Mouse (Mus musculus): ENCODE measurements around the gene S100a3. TPM values are rescaled to one million over a fixed set of nuclear protein-coding genes. Genes with fewer than 3 reads are reported as not detected.

S100a3 gene
- polyA plus RNA-seq, 1 experiment from 2014 or later = not detected

DNA sequence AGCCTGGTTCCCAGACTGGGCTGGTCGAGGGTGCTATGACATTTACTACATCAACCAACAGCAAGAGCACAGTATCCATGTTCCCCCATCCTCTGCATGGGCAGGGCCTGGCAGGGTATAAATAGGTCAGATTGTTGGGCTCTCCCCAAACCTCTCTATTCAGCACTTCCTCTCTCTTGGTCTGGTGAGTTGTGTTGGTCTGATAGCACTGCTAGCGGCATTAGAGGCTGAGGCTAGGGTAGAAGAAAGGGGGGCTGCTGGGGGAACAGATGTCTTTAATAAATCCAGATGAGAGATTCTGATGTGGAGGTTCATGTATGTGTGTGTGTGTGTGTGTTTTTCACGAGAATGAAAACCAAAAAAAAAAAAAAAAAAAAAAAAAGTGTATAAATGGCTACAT, 43.2 kb downstream of the S100a3 start, which contains the start of gene S100a4:
S100a4 (plus strand) TSS at position 149 of the 400 bp plus-strand sequence.
- no peaks in the 10 kb centered on the region; the same call in 1 of the 2 replicates for H3K4me1 ChIP-seq (ENCODE audit: control insufficient read depth, insufficient read depth, low read length)
- ATAC-seq = no peak
- H3K27ac ChIP-seq (ENCODE audit: low read length) = no peak within 1 kb of the TSS
- H3K9me3 ChIP-seq (replicated peaks; ENCODE audit: control insufficient read depth, low read length, poor library complexity, severe bottlenecking) = no peaks in the 10 kb centered on the region
- no peak within 1 kb of the TSS for H3K4me3 ChIP-seq (ENCODE audit: low read depth, low read length)
- no peak within 1 kb of the TSS for H3K4me2 ChIP-seq (ENCODE audit: low read length)
- no peaks in the 10 kb centered on the region for H3K27me3 ChIP-seq (ENCODE audit: control insufficient read depth, insufficient read depth, low read depth, low read length)
- H3K36me3 ChIP-seq (ENCODE audit: control insufficient read depth, insufficient read depth, low read length) = no peaks in the 10 kb centered on the region
- WGBS = 85% methylated on average over 3 of the region's 3 CpGs
- H3K9ac ChIP-seq (ENCODE audit: low read depth, low read length) = no peak within 1 kb of the TSS

DNA sequence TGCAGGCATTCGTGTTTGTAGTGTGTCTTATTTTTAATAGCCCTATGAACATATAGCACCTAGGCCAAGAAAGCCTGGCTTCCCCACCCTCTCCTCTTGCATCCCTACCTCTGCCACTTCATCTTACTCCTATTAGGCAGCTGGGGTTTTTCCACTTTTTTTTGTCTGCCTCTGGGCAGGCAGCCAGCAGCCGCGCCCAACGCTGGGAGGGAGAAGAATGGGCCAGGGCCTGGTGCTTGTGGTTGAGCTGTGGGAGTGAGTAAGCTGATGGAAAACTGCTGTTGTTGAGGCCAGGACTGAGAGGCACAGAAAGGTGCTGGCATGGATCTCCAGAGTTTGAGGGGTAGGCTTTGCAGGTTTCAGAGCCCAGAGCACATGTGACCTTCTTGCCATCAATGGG, 44.0 kb downstream of the S100a3 start:
- WGBS = 62% methylated on average over 4 of the region's 4 CpGs
- H3K27ac ChIP-seq (ENCODE audit: low read length) = no peak overlapping the region
- ATAC-seq = no peak; the same call in 1 of the 2 replicates

GRCm38 (mm10) chr3:90605049-90605448, 44.7 kb downstream of the S100a3 start:
- no peak overlapping the region for H3K4me3 ChIP-seq (ENCODE audit: low read depth, low read length)
- WGBS = 82% methylated on average over 3 of the region's 3 CpGs
- no peak overlapping the region for H3K27ac ChIP-seq (ENCODE audit: low read length)
- H3K4me2 ChIP-seq (ENCODE audit: low read length) = no peak overlapping the region
- H3K9me3 ChIP-seq (replicated peaks; ENCODE audit: control insufficient read depth, low read length, poor library complexity, severe bottlenecking) = no peaks in the 10 kb centered on the region
- ATAC-seq = no peak
- no peaks in the 10 kb centered on the region for H3K27me3 ChIP-seq (ENCODE audit: control insufficient read depth, insufficient read depth, low read depth, low read length)
- no peaks in the 10 kb centered on the region for H3K36me3 ChIP-seq (ENCODE audit: control insufficient read depth, insufficient read depth, low read length)
- H3K4me1 ChIP-seq (ENCODE audit: control insufficient read depth, insufficient read depth, low read length) = no peaks in the 10 kb centered on the region; the same call in 1 of the 2 replicates
- H3K9ac ChIP-seq (ENCODE audit: low read depth, low read length) = no peak overlapping the region

More for the DNA sequence above, 44.0 kb downstream of the S100a3 start:
- Histone ChIP-seq H3K4me2 (ENCODE audit: low read length) (no peak overlapping the region), H3K9ac (ENCODE audit: low read depth, low read length) (no peak overlapping the region), H3K4me3 (ENCODE audit: low read depth, low read length) (no peak overlapping the region), H3K4me1 (ENCODE audit: control insufficient read depth, insufficient read depth, low read length) (no peaks in the 10 kb centered on the region; the same call in 1 of the 2 replicates), H3K9me3 (replicated peaks; ENCODE audit: control insufficient read depth, low read length, poor library complexity, severe bottlenecking) (no peaks in the 10 kb centered on the region), H3K27me3 (ENCODE audit: control insufficient read depth, insufficient read depth, low read depth, low read length) (no peaks in the 10 kb centered on the region), H3K36me3 (ENCODE audit: control insufficient read depth, insufficient read depth, low read length) (no peaks in the 10 kb centered on the region)

- no peaks in the 10 kb centered on the region for H3K36me3 ChIP-seq (ENCODE audit: control insufficient read depth, insufficient read depth, low read length)
- no peaks in the 10 kb centered on the region for H3K9me3 ChIP-seq (replicated peaks; ENCODE audit: control insufficient read depth, low read length, poor library complexity, severe bottlenecking)
- H3K9ac ChIP-seq (ENCODE audit: low read depth, low read length) = no peak overlapping the region
- H3K4me3 ChIP-seq (ENCODE audit: low read depth, low read length) = no peak overlapping the region
- no peak overlapping the region for H3K27ac ChIP-seq (ENCODE audit: low read length)
- no peaks in the 10 kb centered on the region for H3K27me3 ChIP-seq (ENCODE audit: control insufficient read depth, insufficient read depth, low read depth, low read length)
- no peak overlapping the region for H3K4me2 ChIP-seq (ENCODE audit: low read length)
- ATAC-seq = no peak
- WGBS = 97% methylated on average over 2 of the region's 2 CpGs
- H3K4me1 ChIP-seq (ENCODE audit: control insufficient read depth, insufficient read depth, low read length) = no peaks in the 10 kb centered on the region; the same call in 1 of the 2 replicates
Observed at GRCm38 (mm10) chr3:90605736-90606135, 45.4 kb downstream of the S100a3 start.

DNA sequence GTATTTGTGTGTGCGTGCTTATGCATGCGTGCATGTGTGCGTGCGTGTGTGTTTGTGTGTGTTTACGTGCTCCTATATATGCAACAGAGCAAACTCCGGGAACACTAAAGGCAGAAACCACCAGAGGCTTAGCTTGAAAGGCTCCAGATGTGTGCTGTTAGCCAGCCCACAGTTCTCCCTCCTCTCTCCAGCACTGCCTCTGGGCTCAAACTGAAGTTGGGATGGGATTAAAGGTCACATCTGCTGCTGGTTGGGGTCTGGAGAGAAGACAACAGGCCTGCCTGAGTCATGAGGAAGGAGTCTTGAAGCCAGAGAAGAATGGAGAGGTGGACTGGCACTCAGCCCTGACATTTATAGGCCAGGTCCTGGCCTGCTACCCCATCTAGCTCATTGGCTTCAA, 45.8 kb downstream of the S100a3 start:
- no peaks in the 10 kb centered on the region; the same call in 1 of the 2 replicates for H3K4me1 ChIP-seq (ENCODE audit: control insufficient read depth, insufficient read depth, low read length)
- H3K36me3 ChIP-seq (ENCODE audit: control insufficient read depth, insufficient read depth, low read length) = no peaks in the 10 kb centered on the region
- no peaks in the 10 kb centered on the region for H3K27me3 ChIP-seq (ENCODE audit: control insufficient read depth, insufficient read depth, low read depth, low read length)
- no peak overlapping the region for H3K4me3 ChIP-seq (ENCODE audit: low read depth, low read length)
- ATAC-seq = no peak
- WGBS = 93% methylated on average over 6 of the region's 6 CpGs
- no peaks in the 10 kb centered on the region for H3K9me3 ChIP-seq (replicated peaks; ENCODE audit: control insufficient read depth, low read length, poor library complexity, severe bottlenecking)
- no peak overlapping the region for H3K4me2 ChIP-seq (ENCODE audit: low read length)
- no peak overlapping the region for H3K9ac ChIP-seq (ENCODE audit: low read depth, low read length)
- H3K27ac ChIP-seq (ENCODE audit: low read length) = no peak overlapping the region

DNA sequence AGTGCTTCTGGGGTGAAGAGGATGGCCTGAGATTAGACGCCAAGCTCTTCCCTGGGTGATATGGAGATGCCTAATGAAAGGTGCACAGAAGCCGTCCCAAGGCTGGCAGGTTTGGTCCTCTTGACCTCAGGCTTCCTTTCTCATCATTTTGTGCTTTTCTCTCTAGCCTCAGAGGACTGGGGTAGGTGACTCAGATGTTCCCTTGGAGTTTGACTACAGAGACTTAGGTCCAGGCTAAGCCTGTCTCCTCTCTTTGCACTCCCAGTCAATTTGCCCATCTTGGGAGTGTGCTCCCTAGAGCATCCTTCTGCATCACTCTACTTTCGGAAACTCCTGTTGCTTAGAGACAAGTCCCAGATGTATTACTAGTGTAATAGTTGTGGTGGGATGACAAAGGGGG, 47.0 kb downstream of the S100a3 start:
- Histone ChIP-seq H3K27me3 (ENCODE audit: control insufficient read depth, insufficient read depth, low read depth, low read length) (no peaks in the 10 kb centered on the region), H3K9me3 (replicated peaks; ENCODE audit: control insufficient read depth, low read length, poor library complexity, severe bottlenecking) (no peaks in the 10 kb centered on the region), H3K4me1 (ENCODE audit: control insufficient read depth, insufficient read depth, low read length) (no peaks in the 10 kb centered on the region; the same call in 1 of the 2 replicates), H3K4me3 (ENCODE audit: low read depth, low read length) (no peak overlapping the region), H3K36me3 (ENCODE audit: control insufficient read depth, insufficient read depth, low read length) (no peaks in the 10 kb centered on the region), H3K27ac (ENCODE audit: low read length) (no peak overlapping the region), H3K4me2 (ENCODE audit: low read length) (no peak overlapping the region), H3K9ac (ENCODE audit: low read depth, low read length) (no peak overlapping the region)
- WGBS = 85% methylated on average over 3 of the region's 3 CpGs
- ATAC-seq = no peak

GRCm38 (mm10) chr3:90608223-90608622, 47.8 kb downstream of the S100a3 start, which contains the start of gene S100a5:
S100a5 (plus strand) TSS chr3:90608523.
- no peak for ATAC-seq
- no peaks in the 10 kb centered on the region for H3K36me3 ChIP-seq (ENCODE audit: control insufficient read depth, insufficient read depth, low read length)
- no peak within 1 kb of the TSS for H3K27ac ChIP-seq (ENCODE audit: low read length)
- WGBS = 55% methylated on average over 3 of the region's 3 CpGs
- no peaks in the 10 kb centered on the region for H3K9me3 ChIP-seq (replicated peaks; ENCODE audit: control insufficient read depth, low read length, poor library complexity, severe bottlenecking)
- H3K9ac ChIP-seq (ENCODE audit: low read depth, low read length) = no peak within 1 kb of the TSS
- peaks cover 3% of the 10 kb centered on the region; the same call in 1 of the 2 replicates for H3K4me1 ChIP-seq (ENCODE audit: control insufficient read depth, insufficient read depth, low read length)
- H3K4me3 ChIP-seq (ENCODE audit: low read depth, low read length) = no peak within 1 kb of the TSS
- no peak within 1 kb of the TSS for H3K4me2 ChIP-seq (ENCODE audit: low read length)
- peaks cover 4% of the 10 kb centered on the region; the same call in 1 of the 2 replicates for H3K27me3 ChIP-seq (ENCODE audit: control insufficient read depth, insufficient read depth, low read depth, low read length)

GRCm38 (mm10) chr3:90609102-90609501, 48.7 kb downstream of the S100a3 start:
- no peak overlapping the region for H3K9ac ChIP-seq (ENCODE audit: low read depth, low read length)
- peaks cover 5% of the 10 kb centered on the region; the same call in 1 of the 2 replicates for H3K27me3 ChIP-seq (ENCODE audit: control insufficient read depth, insufficient read depth, low read depth, low read length)
- no peaks in the 10 kb centered on the region for H3K9me3 ChIP-seq (replicated peaks; ENCODE audit: control insufficient read depth, low read length, poor library complexity, severe bottlenecking)
- no peak overlapping the region for H3K4me2 ChIP-seq (ENCODE audit: low read length)
- peaks cover 3% of the 10 kb centered on the region; the same call in 1 of the 2 replicates for H3K4me1 ChIP-seq (ENCODE audit: control insufficient read depth, insufficient read depth, low read length)
- no peak overlapping the region for H3K27ac ChIP-seq (ENCODE audit: low read length)
- no peaks in the 10 kb centered on the region for H3K36me3 ChIP-seq (ENCODE audit: control insufficient read depth, insufficient read depth, low read length)
- H3K4me3 ChIP-seq (ENCODE audit: low read depth, low read length) = no peak overlapping the region
- no peak for ATAC-seq

DNA sequence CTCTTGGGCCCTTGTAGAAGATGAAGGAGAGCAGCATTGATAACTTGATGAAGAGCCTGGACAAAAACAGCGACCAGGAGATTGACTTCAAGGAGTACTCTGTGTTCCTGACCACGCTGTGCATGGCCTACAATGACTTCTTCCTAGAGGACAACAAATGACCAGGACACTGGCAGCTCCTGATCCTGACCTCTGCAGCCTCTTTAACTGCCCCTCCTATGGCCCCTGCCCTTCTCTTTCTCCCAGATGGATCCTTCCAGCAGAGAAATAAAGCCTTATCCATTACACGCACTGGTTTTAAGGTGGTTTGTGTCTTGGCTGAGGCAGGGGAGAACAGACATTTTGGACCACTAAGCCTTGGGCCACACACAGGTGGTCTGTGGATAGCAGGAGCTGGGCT, 51.1 kb downstream of the S100a3 start:
- peaks cover 5% of the 10 kb centered on the region; the same call in 1 of the 2 replicates for H3K27me3 ChIP-seq (ENCODE audit: control insufficient read depth, insufficient read depth, low read depth, low read length)
- H3K4me2 ChIP-seq (ENCODE audit: low read length) = no peak overlapping the region
- ATAC-seq = no peak
- H3K9me3 ChIP-seq (replicated peaks; ENCODE audit: control insufficient read depth, low read length, poor library complexity, severe bottlenecking) = no peaks in the 10 kb centered on the region
- no peak overlapping the region for H3K4me3 ChIP-seq (ENCODE audit: low read depth, low read length)
- 80% methylated on average over 3 of the region's 3 CpGs for WGBS
- H3K4me1 ChIP-seq (ENCODE audit: control insufficient read depth, insufficient read depth, low read length) = peaks cover 3% of the 10 kb centered on the region; the same call in 1 of the 2 replicates
- H3K27ac ChIP-seq (ENCODE audit: low read length) = no peak overlapping the region
- H3K36me3 ChIP-seq (ENCODE audit: control insufficient read depth, insufficient read depth, low read length) = no peaks in the 10 kb centered on the region
- H3K9ac ChIP-seq (ENCODE audit: low read depth, low read length) = no peak overlapping the region

All from midbrain, embryonic 16.5 days (tissue).